Mouse (Mus musculus) midbrain, embryonic 16.5 days (tissue): ENCODE data around the gene Mamstr. TPM values are rescaled to one million over a fixed set of nuclear protein-coding genes. Genes with fewer than 3 reads are reported as not detected.
"Not testable (repeated sequence)": the region's sequence is repeated elsewhere in the genome, so short reads cannot be mapped to it uniquely, and the experiment has no call there.

ENCODE experiments used
- ATAC-seq: fragments of 200-750 bp; cut with Nextera tagmentation; 2 replicates; pipeline ENCODE4 v1.8.0; 2017; ENCODE audit warnings: moderate TSS enrichment
- H3K27ac ChIP-seq: fragments of 300-500 bp; sonication (generic); 2 replicates; pipeline ENCODE4 v1.5.1; 2014; ENCODE audit warnings: mild to moderate bottlenecking, low read length, mixed read lengths
- H3K27me3 ChIP-seq: fragments of 300-500 bp; sonication (generic); 2 replicates; pipeline ENCODE4 v1.6.1; 2014; ENCODE audit warnings: low read depth, low read length, mixed read lengths; ENCODE audit not compliant: control insufficient read depth, insufficient read depth
- H3K36me3 ChIP-seq: fragments of 300-500 bp; sonication (generic); 2 replicates; pipeline ENCODE4 v1.6.1; 2014; ENCODE audit warnings: mild to moderate bottlenecking, low read length, moderate library complexity, mixed read lengths; ENCODE audit not compliant: control insufficient read depth, insufficient read depth
- H3K4me1 ChIP-seq: fragments of 300-500 bp; sonication (generic); 2 replicates; pipeline ENCODE4 v1.6.1; 2014; ENCODE audit warnings: mild to moderate bottlenecking, low read length, mixed read lengths; ENCODE audit not compliant: control insufficient read depth, insufficient read depth
- H3K4me2 ChIP-seq: fragments of 300-500 bp; sonication (generic); 2 replicates; pipeline ENCODE4 v1.6.1; 2014; ENCODE audit warnings: mild to moderate bottlenecking, low read length, mixed read lengths
- H3K4me3 ChIP-seq: fragments of 300-500 bp; sonication (generic); 2 replicates; pipeline ENCODE4 v1.5.1; 2014; ENCODE audit warnings: low read depth, mild to moderate bottlenecking, low read length, moderate library complexity, mixed read lengths
- H3K9ac ChIP-seq: fragments of 300-500 bp; sonication (generic); 2 replicates; pipeline ENCODE4 v1.6.1; 2014; ENCODE audit warnings: low read depth, low read length, mixed read lengths
- H3K9me3 ChIP-seq: fragments of 300-500 bp; sonication (generic); replicated peaks from 2 replicates; pipeline ENCODE4 v1.6.1; 2014; ENCODE audit warnings: mild to moderate bottlenecking, low read length, mixed read lengths; ENCODE audit not compliant: control insufficient read depth, poor library complexity, severe bottlenecking
- WGBS: fragments of 180-500 bp; shearing (Covaris S2); extraction: QIAGEN DNeasy Blood & Tissue Kit; methylation state at CpG from one replicate; pipeline ENCODE4 v1.1.7; 2014; 5-methylcytosine and 5-hydroxymethylcytosine counted together
- polyA plus RNA-seq: library from polyadenylated mRNA; unstranded; fragments of >200 nt; fragmentation: Nextera tagmentation; extraction: Ambion mirVana; gene quantifications from 2 replicates; pipeline ENCODE4 v1.2.1, GENCODE M21; 2015

Gene Mamstr
- polyA plus RNA-seq, 1 experiment from 2014 or later = 3.4 TPM

GRCm38 (mm10) chr7:45642503-45643255, 2.9 kb downstream of the Mamstr start:
- H3K4me3 ChIP-seq = peak overlapping the region; percentile 48
- WGBS = 35% methylated on average over 16 of the region's 16 CpGs
- peak overlapping the region; percentile 77 for H3K9ac ChIP-seq
- peak overlapping the region; percentile 77 for H3K4me2 ChIP-seq
- no peaks in the 10 kb centered on the region for H3K36me3 ChIP-seq
- ATAC-seq = no peak
- peaks cover 22% of the 10 kb centered on the region for H3K4me1 ChIP-seq
- peak overlapping the region; percentile 89 for H3K27ac ChIP-seq
- H3K9me3 ChIP-seq = no peaks in the 10 kb centered on the region
- no peaks in the 10 kb centered on the region for H3K27me3 ChIP-seq

GRCm38 (mm10) chr7:45643441-45644178, 3.8 kb downstream of the Mamstr start:
- Histone ChIP-seq H3K27me3 (no peaks in the 10 kb centered on the region), H3K9ac (peak overlapping the region; percentile 77), H3K9me3 (no peaks in the 10 kb centered on the region), H3K4me2 (peak overlapping the region; percentile 77), H3K27ac (peak overlapping the region; percentile 89), H3K4me3 (peak overlapping the region; percentile 48), H3K4me1 (peaks cover 17% of the 10 kb centered on the region), H3K36me3 (no peaks in the 10 kb centered on the region)
- WGBS = under 1% methylated on average over 28 of the region's 28 CpGs
- peak; percentile 92 for ATAC-seq

- Histone ChIP-seq H3K36me3 (no peaks in the 10 kb centered on the region), H3K4me3 (peak overlapping the region; percentile 48), H3K4me1 (peaks cover 17% of the 10 kb centered on the region), H3K4me2 (peak overlapping the region; percentile 77), H3K27me3 (no peaks in the 10 kb centered on the region), H3K9me3 (no peaks in the 10 kb centered on the region), H3K9ac (peak overlapping the region; percentile 60), H3K27ac (peak overlapping the region; percentile 89)
- ATAC-seq = peak; percentile 55
- WGBS = 4% methylated on average over 18 of the region's 18 CpGs
These were observed 4.4 kb downstream of the Mamstr start for GRCm38 (mm10) chr7:45644183-45644582.

GRCm38 (mm10) chr7:45644872-45645590, 5.3 kb downstream of the Mamstr start:
- Histone ChIP-seq H3K36me3 (no peaks in the 10 kb centered on the region), H3K27me3 (no peaks in the 10 kb centered on the region), H3K9ac (peak overlapping the region; percentile 60), H3K4me3 (peak overlapping the region; percentile 48), H3K4me2 (peak overlapping the region; percentile 77), H3K4me1 (peaks cover 17% of the 10 kb centered on the region), H3K27ac (peak overlapping the region; percentile 89), H3K9me3 (no peaks in the 10 kb centered on the region)
- no peak for ATAC-seq
- WGBS = 84% methylated on average over 6 of the region's 6 CpGs

- WGBS = 63% methylated on average over 7 of the region's 7 CpGs
- Histone ChIP-seq H3K27ac (no peak overlapping the region), H3K4me1 (peaks cover 17% of the 10 kb centered on the region), H3K4me2 (no peak overlapping the region), H3K36me3 (no peaks in the 10 kb centered on the region), H3K9me3 (no peaks in the 10 kb centered on the region), H3K4me3 (no peak overlapping the region), H3K27me3 (no peaks in the 10 kb centered on the region), H3K9ac (no peak overlapping the region)
- no peak for ATAC-seq
These were observed 5.8 kb downstream of the Mamstr start for GRCm38 (mm10) chr7:45645591-45645971.

- Histone ChIP-seq H3K27ac (no peak overlapping the region), H3K4me1 (peaks cover 17% of the 10 kb centered on the region), H3K4me2 (no peak overlapping the region), H3K9ac (no peak overlapping the region), H3K9me3 (no peaks in the 10 kb centered on the region), H3K36me3 (no peaks in the 10 kb centered on the region), H3K4me3 (no peak overlapping the region), H3K27me3 (no peaks in the 10 kb centered on the region)
- WGBS = 82% methylated on average over 4 of the region's 4 CpGs
- ATAC-seq = no peak
These were observed 6.9 kb downstream of the Mamstr start for GRCm38 (mm10) chr7:45646671-45647070.

- H3K27ac ChIP-seq = no peak overlapping the region
- 82% methylated on average over 8 of the region's 8 CpGs for WGBS
- no peaks in the 10 kb centered on the region for H3K36me3 ChIP-seq
- no peak overlapping the region for H3K9ac ChIP-seq
- no peaks in the 10 kb centered on the region for H3K9me3 ChIP-seq
- no peak overlapping the region for H3K4me2 ChIP-seq
- peaks cover 9% of the 10 kb centered on the region; the same call in 1 of the 2 replicates for H3K4me1 ChIP-seq
- ATAC-seq = no peak
- H3K27me3 ChIP-seq = no peaks in the 10 kb centered on the region
- no peak overlapping the region for H3K4me3 ChIP-seq
These were observed 9.6 kb downstream of the Mamstr start for GRCm38 (mm10) chr7:45649351-45649750.

GRCm38 (mm10) chr7:45650484-45650883, 10.7 kb downstream of the Mamstr start:
- WGBS = 93% methylated on average over 19 of the region's 20 CpGs
- not testable (repeated sequence) for H3K27ac ChIP-seq, ATAC-seq, H3K4me1 ChIP-seq, H3K4me3 ChIP-seq, H3K9me3 ChIP-seq, H3K9ac ChIP-seq, H3K36me3 ChIP-seq, H3K4me2 ChIP-seq, H3K27me3 ChIP-seq
